ENCODE assay signal across 21 mouse cellular contexts in genomic region chr9:114885991-114886662, GRCm38 (mm10). TPM values are rescaled to one million over a fixed set of nuclear protein-coding genes. Genes with fewer than 3 reads are reported as not detected.
DNase-seq lines count a peak whose midpoint lies in the region; ATAC-seq and TF ChIP-seq lines count a peak whose summit lies in the region.
"Had no signal": no experiment of that assay in that cellular context is flagged by ENCODE, and none has a peak within 500 bp of the region (broad histone marks: within the 10 kb centered on the region; RNA-seq: fewer than 3 reads in every experiment).

No protein-coding gene starts in this region.

- no peak overlapping the region for H3K4me2 ChIP-seq in midbrain, embryonic 11.5 days
- H3K4me2 ChIP-seq in midbrain, postnatal 0 days (ENCODE audit: low read depth, low read length, poor library complexity, severe bottlenecking): no peak overlapping the region
- peak overlapping the region; percentile 22; the same call in 1 of the 2 replicates for H3K4me2 ChIP-seq in embryonic facial prominence, embryonic 13.5 days
- no peak overlapping the region for H3K4me2 ChIP-seq in stomach, embryonic 14.5 days (replicated peaks; ENCODE audit: low read depth, low read length)
- H3K4me2 ChIP-seq: forebrain, embryonic 15.5 days; hindbrain, embryonic 15.5 days; liver, embryonic 11.5 days; neural tube, embryonic 12.5 days had no signal

- no peak overlapping the region for H3K27ac ChIP-seq in midbrain, embryonic 11.5 days (ENCODE audit: low read depth, low read length)
- no peak overlapping the region for H3K27ac ChIP-seq in midbrain, postnatal 0 days (ENCODE audit: low read depth, low read length)
- H3K27ac ChIP-seq in embryonic facial prominence, embryonic 13.5 days: peak overlapping the region; percentile 66
- H3K27ac ChIP-seq in stomach, embryonic 14.5 days (ENCODE audit: low read length): no peak overlapping the region; the same call in 1 of the 2 replicates
- H3K27ac ChIP-seq in layer of hippocampus, adult 2 months: no peak overlapping the region
- H3K27ac ChIP-seq: forebrain, embryonic 15.5 days; gastrocnemius, adult 2 months; heart, adult 2 months; hindbrain, embryonic 15.5 days; kidney, postnatal 0 days; neural tube, embryonic 12.5 days had no signal

- peak; percentile 67 for DNase-seq in midbrain, embryonic 11.5 days (ENCODE audit: low spot score, missing footprints)
- no peak for DNase-seq in midbrain, postnatal 0 days (ENCODE audit: low spot score)
- peak; percentile 21 for DNase-seq in lung, adult 2 months
- DNase-seq in left cerebral cortex, postnatal 25 days (ENCODE audit: low spot score in 2 of 2): no peak
- DNase-seq in layer of hippocampus, adult 2 months (ENCODE audit: low spot score in 2 of 2): no peak
- DNase-seq: adrenal gland, postnatal 25 days; cerebellum, adult 9-11 months; gastrocnemius, adult 2 months; heart, adult 2 months; heart, postnatal 10 days; right cerebral cortex, postnatal 25 days had no signal

- no peak overlapping the region for H3K4me3 ChIP-seq in midbrain, embryonic 11.5 days (ENCODE audit: low read depth, low read length)
- H3K4me3 ChIP-seq in midbrain, postnatal 0 days (ENCODE audit: low read depth, low read length): no peak overlapping the region
- no peak overlapping the region for H3K4me3 ChIP-seq in embryonic facial prominence, embryonic 13.5 days
- H3K4me3 ChIP-seq in lung, adult 2 months (replicated peaks; ENCODE audit: extremely low read depth, low read depth, low read length): no peak overlapping the region
- H3K4me3 ChIP-seq in stomach, embryonic 14.5 days (ENCODE audit: low read depth, low read length): no peak overlapping the region
- H3K4me3 ChIP-seq in layer of hippocampus, adult 2 months: no peak overlapping the region
- H3K4me3 ChIP-seq: forebrain, embryonic 15.5 days; gastrocnemius, adult 2 months; heart, adult 2 months; hindbrain, embryonic 15.5 days; megakaryocyte, embryonic 14.5 days; neural tube, embryonic 12.5 days had no signal

- WGBS in midbrain, embryonic 11.5 days: 25% methylated on average over 8 of the region's 8 CpGs
- WGBS in midbrain, postnatal 0 days: 35% methylated on average over 8 of the region's 8 CpGs
- WGBS in embryonic facial prominence, embryonic 13.5 days: 18% methylated on average over 8 of the region's 8 CpGs
- 53% methylated on average over 8 of the region's 8 CpGs for WGBS in lung, adult 2 months
- 41% methylated on average over 8 of the region's 8 CpGs for WGBS in stomach, embryonic 14.5 days

- no peaks in the 10 kb centered on the region for H3K9me3 ChIP-seq in midbrain, embryonic 11.5 days (ENCODE audit: control insufficient read depth, low read length)
- no peaks in the 10 kb centered on the region for H3K9me3 ChIP-seq in midbrain, postnatal 0 days (ENCODE audit: low read length)
- no peaks in the 10 kb centered on the region for H3K9me3 ChIP-seq in embryonic facial prominence, embryonic 13.5 days
- H3K9me3 ChIP-seq in stomach, embryonic 14.5 days (ENCODE audit: control insufficient read depth, low read depth, low read length): no peaks in the 10 kb centered on the region
- H3K9me3 ChIP-seq: forebrain, embryonic 15.5 days; hindbrain, embryonic 15.5 days; neural tube, embryonic 12.5 days had no signal

- no peak for TF ChIP-seq POLR2A in lung, adult 2 months (IDR thresholded peaks at IDR 0.05; ENCODE audit: borderline replicate concordance, extremely low read depth, low read depth, low read length)

- no peak for TF ChIP-seq CTCF in midbrain, postnatal 0 days (IDR thresholded peaks at IDR 0.05)
- peak; percentile 16; the same call in 1 of the 2 replicates for TF ChIP-seq CTCF in lung, adult 2 months (IDR thresholded peaks at IDR 0.05; ENCODE audit: insufficient read depth, low read length)
- no peak for TF ChIP-seq CTCF in layer of hippocampus, adult 2 months (conservative IDR thresholded peaks at IDR 0.05)

- no peak for ATAC-seq in midbrain, embryonic 11.5 days (ENCODE audit: low FRiP score)
- no peak for ATAC-seq in midbrain, postnatal 0 days (ENCODE audit: low FRiP score)
- ATAC-seq in embryonic facial prominence, embryonic 13.5 days (ENCODE audit: insufficient number of reproducible peaks, insufficient read depth, low FRiP score, low TSS enrichment, low read depth): 0 out of 2 replicates have a peak, but pooled peaks have one; percentile 7
- ATAC-seq in stomach, embryonic 14.5 days (ENCODE audit: insufficient number of reproducible peaks, insufficient read depth, low FRiP score, low read depth): peak; percentile 68
- no peak for ATAC-seq in CD4-positive, CD25-positive, alpha-beta regulatory T cell, adult 4 months
- ATAC-seq: forebrain, embryonic 15.5 days had no signal

- no peaks in the 10 kb centered on the region for H3K36me3 ChIP-seq in midbrain, embryonic 11.5 days (ENCODE audit: control insufficient read depth, insufficient read depth, low read length)
- no peaks in the 10 kb centered on the region for H3K36me3 ChIP-seq in midbrain, postnatal 0 days (ENCODE audit: insufficient read depth, low read length)
- no peaks in the 10 kb centered on the region for H3K36me3 ChIP-seq in embryonic facial prominence, embryonic 13.5 days
- no peaks in the 10 kb centered on the region for H3K36me3 ChIP-seq in stomach, embryonic 14.5 days (ENCODE audit: control insufficient read depth, insufficient read depth, low read length)
- H3K36me3 ChIP-seq: forebrain, embryonic 15.5 days; hindbrain, embryonic 15.5 days; neural tube, embryonic 12.5 days had no signal

- H3K4me1 ChIP-seq in midbrain, embryonic 11.5 days (ENCODE audit: control insufficient read depth, insufficient read depth, low read length): no peaks in the 10 kb centered on the region
- H3K4me1 ChIP-seq in midbrain, postnatal 0 days (ENCODE audit: insufficient read depth, low read length): no peaks in the 10 kb centered on the region
- H3K4me1 ChIP-seq in embryonic facial prominence, embryonic 13.5 days: peaks cover 5% of the 10 kb centered on the region; the same call in 1 of the 2 replicates
- H3K4me1 ChIP-seq in lung, adult 2 months (ENCODE audit: control insufficient read depth, insufficient read depth, low read length): peaks cover 7% of the 10 kb centered on the region; the same call in 1 of the 2 replicates
- no peaks in the 10 kb centered on the region for H3K4me1 ChIP-seq in stomach, embryonic 14.5 days (ENCODE audit: control insufficient read depth, insufficient read depth, low read length)
- H3K4me1 ChIP-seq: megakaryocyte, embryonic 14.5 days had no signal

- H3K27me3 ChIP-seq in midbrain, embryonic 11.5 days (ENCODE audit: control insufficient read depth, insufficient read depth, low read length): no peaks in the 10 kb centered on the region
- H3K27me3 ChIP-seq in midbrain, postnatal 0 days (ENCODE audit: insufficient read depth, low read length): no peaks in the 10 kb centered on the region
- no peaks in the 10 kb centered on the region for H3K27me3 ChIP-seq in embryonic facial prominence, embryonic 13.5 days
- H3K27me3 ChIP-seq in stomach, embryonic 14.5 days (ENCODE audit: control insufficient read depth, insufficient read depth, low read length): no peaks in the 10 kb centered on the region
- H3K27me3 ChIP-seq: forebrain, embryonic 15.5 days; hindbrain, embryonic 15.5 days; neural tube, embryonic 12.5 days had no signal

- H3K9ac ChIP-seq in midbrain, embryonic 11.5 days (ENCODE audit: low read length): no peak overlapping the region
- H3K9ac ChIP-seq in midbrain, postnatal 0 days (replicated peaks; ENCODE audit: low read length, poor library complexity, severe bottlenecking): no peak overlapping the region
- no peak overlapping the region for H3K9ac ChIP-seq in embryonic facial prominence, embryonic 13.5 days
- H3K9ac ChIP-seq in stomach, embryonic 14.5 days (replicated peaks; ENCODE audit: low read depth, low read length): no peak overlapping the region
- H3K9ac ChIP-seq: forebrain, embryonic 15.5 days; hindbrain, embryonic 15.5 days; neural tube, embryonic 12.5 days had no signal

- intact Hi-C loops in left cerebral cortex, postnatal 25 days (cut with DNase I): loop anchor here (2.0 kb wide), 1 partner anchor 89 kb away; no protein-coding TSS in a partner anchor

RNA-seq across cellular contexts. Expression of gene Cmtm8, which starts 42.2 kb away (rescaled TPM):
- 13.6 and 15.5 TPM in 2 replicates for polyA plus RNA-seq in midbrain, embryonic 11.5 days (2014; fragmentation: Nextera tagmentation; extraction: Ambion mirVana)
- 1.1 and 4.2 TPM in 2 replicates for total RNA-seq in midbrain, postnatal 0 days (2014; rRNA removed)
- polyA plus RNA-seq in midbrain, postnatal 0 days (2015; fragmentation: Nextera tagmentation; extraction: Ambion mirVana): 4.1 and 6.4 TPM in 2 replicates
- 13.2 and 19.2 TPM in 2 replicates for polyA plus RNA-seq in embryonic facial prominence, embryonic 13.5 days (2015; fragmentation: Nextera tagmentation; extraction: Ambion mirVana)
- polyA plus RNA-seq in lung, adult 2 months (2012; rRNA removed): 151 and 179 TPM in 2 replicates
- 54.3 and 58.8 TPM in 2 replicates for polyA plus RNA-seq in stomach, embryonic 14.5 days (2014; fragmentation: Nextera tagmentation; extraction: Ambion mirVana)
- total RNA-seq in left cerebral cortex, postnatal 25 days (2021): 1 to 10 TPM; 2.2 to 2.5 TPM
- not detected for polyA plus RNA-seq in CD4-positive, CD25-positive, alpha-beta regulatory T cell, adult 4 months (2017; shearing (Covaris generic))
- 1 to 10 TPM; 2.3 to 3.1 TPM for total RNA-seq in layer of hippocampus, adult 2 months (2021)

RNA-seq across cellular contexts. Expression of gene Gpd1l, which starts 47.7 kb away (rescaled TPM):
- polyA plus RNA-seq in midbrain, embryonic 11.5 days (2014; fragmentation: Nextera tagmentation; extraction: Ambion mirVana): 10.0 and 11.2 TPM in 2 replicates
- 72.1 and 77.7 TPM in 2 replicates for total RNA-seq in midbrain, postnatal 0 days (2014; rRNA removed)
- 39.2 and 39.3 TPM in 2 replicates for polyA plus RNA-seq in midbrain, postnatal 0 days (2015; fragmentation: Nextera tagmentation; extraction: Ambion mirVana)
- polyA plus RNA-seq in embryonic facial prominence, embryonic 13.5 days (2015; fragmentation: Nextera tagmentation; extraction: Ambion mirVana): 10.6 and 10.8 TPM in 2 replicates
- polyA plus RNA-seq in lung, adult 2 months (2012; rRNA removed): 20.0 and 27.3 TPM in 2 replicates
- 11.7 TPM in 2 replicates for polyA plus RNA-seq in stomach, embryonic 14.5 days (2014; fragmentation: Nextera tagmentation; extraction: Ambion mirVana)
- total RNA-seq in left cerebral cortex, postnatal 25 days (2021): 10 to 100 TPM; 87.2 to 91.9 TPM
- polyA plus RNA-seq in CD4-positive, CD25-positive, alpha-beta regulatory T cell, adult 4 months (2017; shearing (Covaris generic)): 10 to 100 TPM; 17.5 to 26.8 TPM
- 10 to 100 TPM; 75.2 to 78.3 TPM for total RNA-seq in layer of hippocampus, adult 2 months (2021)
- total RNA-seq: MEL had no signal

Comparison
In these comparisons a context has a peak if more than half of its experiments do, and no peak if none do; other contexts are left out.
1. DNase-seq: peak in midbrain, embryonic 11.5 days (single experiment) and lung, adult 2 months (single experiment); none in midbrain, postnatal 0 days (single experiment), left cerebral cortex, postnatal 25 days (0 of 2) and layer of hippocampus, adult 2 months (0 of 2).
2. ATAC-seq: peak in embryonic facial prominence, embryonic 13.5 days (single experiment) and stomach, embryonic 14.5 days (single experiment); none in midbrain, embryonic 11.5 days (single experiment), midbrain, postnatal 0 days (single experiment) and CD4-positive, CD25-positive, alpha-beta regulatory T cell, adult 4 months (single experiment).